Mouse (Mus musculus): ENCODE results near the gene Adgrg6. TPM values are rescaled to one million over a fixed set of nuclear protein-coding genes. Genes with fewer than 3 reads are reported as not detected.

Gene Adgrg6
- polyA plus RNA-seq, 1 experiment from 2014 or later, result 0.78 TPM

- 69% methylated on average over 2 of the region's 2 CpGs for WGBS (ENCODE audit: insufficient replicate concordance)
- H3K27me3 ChIP-seq, result no peaks in the 10 kb centered on the region
- no peak overlapping the region for H3K4me3 ChIP-seq (replicated peaks)
- no peaks in the 10 kb centered on the region for H3K9me3 ChIP-seq (replicated peaks)
- no peak for DNase-seq
- no peaks in the 10 kb centered on the region for H3K4me1 ChIP-seq (replicated peaks)
- H3K9ac ChIP-seq, result no peak overlapping the region
- ATAC-seq (ENCODE audit: low read depth), result no peak
- H3K27ac ChIP-seq, result no peak overlapping the region
- H3K4me2 ChIP-seq, result no peak overlapping the region
- H3K36me3 ChIP-seq, result no peaks in the 10 kb centered on the region
These were observed 182.2 kb downstream of the Adgrg6 start for GRCm38 (mm10) chr10:14363226-14363625.

DNA sequence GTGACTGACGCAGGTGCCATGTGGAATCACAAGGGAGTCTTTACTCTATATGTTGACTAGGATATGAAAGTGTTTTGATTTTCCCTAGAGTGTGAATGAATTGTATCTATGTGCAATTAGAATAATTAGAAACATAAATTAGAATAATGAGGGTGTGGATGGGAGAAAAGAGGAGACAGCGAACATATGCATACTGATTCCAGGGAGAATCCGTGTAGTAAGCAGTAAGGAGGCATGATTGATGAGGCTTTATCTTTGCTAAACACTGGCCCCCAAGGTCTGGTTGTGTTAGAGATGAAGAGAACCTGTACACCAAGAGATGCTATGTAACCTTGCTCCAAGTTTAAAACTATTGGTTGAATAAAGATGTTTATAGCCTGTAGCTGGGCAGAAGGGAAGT, 187.2 kb downstream of the Adgrg6 start:
- H3K9ac ChIP-seq, result no peak overlapping the region
- no peak overlapping the region for H3K4me3 ChIP-seq (replicated peaks)
- 71% methylated on average over 3 of the region's 3 CpGs for WGBS (ENCODE audit: insufficient replicate concordance)
- no peak for DNase-seq
- H3K9me3 ChIP-seq (replicated peaks), result no peaks in the 10 kb centered on the region
- no peaks in the 10 kb centered on the region for H3K27me3 ChIP-seq
- no peak overlapping the region for H3K4me2 ChIP-seq
- H3K36me3 ChIP-seq, result no peaks in the 10 kb centered on the region
- no peak for ATAC-seq (ENCODE audit: low read depth)
- H3K4me1 ChIP-seq (replicated peaks), result no peaks in the 10 kb centered on the region
- no peak overlapping the region for H3K27ac ChIP-seq

Other genes with a start within 250 kb of the Adgrg6 start
- 49.6 and 56.2 TPM in 2 replicates for gene Vta1, start 159.9 kb upstream of the Adgrg6 start, polyA plus RNA-seq (2015; fragmentation: Nextera tagmentation; extraction: Ambion mirVana)
- 0.17 and 0.20 TPM in 2 replicates for gene Nmbr, start 159.9 kb upstream of the Adgrg6 start, polyA plus RNA-seq (2015; fragmentation: Nextera tagmentation; extraction: Ambion mirVana)
- not detected in 2 replicates for gene Gje1, start 172.6 kb upstream of the Adgrg6 start, polyA plus RNA-seq (2015; fragmentation: Nextera tagmentation; extraction: Ambion mirVana)

Measured in liver, embryonic 13.5 days (tissue).